Mouse (Mus musculus) erythroblast, embryonic 14.5 days (primary cell): ENCODE data around the gene Tmem14a.
"Not testable (repeated sequence)": the region's sequence is repeated elsewhere in the genome, so short reads cannot be mapped to it uniquely, and the experiment has no call there.

Experiments
- GATA1 ChIP-seq: IDR thresholded peaks from 2 replicates; pipeline ENCODE4 v1.6.1; 2012; ENCODE audit warnings: low read length, inconsistent platforms, mixed read lengths
- TAL1 ChIP-seq: IDR thresholded peaks from 3 replicates; pipeline ENCODE4 v1.6.1; 2012; ENCODE audit warnings: low read length, inconsistent platforms, mixed read lengths

DNA sequence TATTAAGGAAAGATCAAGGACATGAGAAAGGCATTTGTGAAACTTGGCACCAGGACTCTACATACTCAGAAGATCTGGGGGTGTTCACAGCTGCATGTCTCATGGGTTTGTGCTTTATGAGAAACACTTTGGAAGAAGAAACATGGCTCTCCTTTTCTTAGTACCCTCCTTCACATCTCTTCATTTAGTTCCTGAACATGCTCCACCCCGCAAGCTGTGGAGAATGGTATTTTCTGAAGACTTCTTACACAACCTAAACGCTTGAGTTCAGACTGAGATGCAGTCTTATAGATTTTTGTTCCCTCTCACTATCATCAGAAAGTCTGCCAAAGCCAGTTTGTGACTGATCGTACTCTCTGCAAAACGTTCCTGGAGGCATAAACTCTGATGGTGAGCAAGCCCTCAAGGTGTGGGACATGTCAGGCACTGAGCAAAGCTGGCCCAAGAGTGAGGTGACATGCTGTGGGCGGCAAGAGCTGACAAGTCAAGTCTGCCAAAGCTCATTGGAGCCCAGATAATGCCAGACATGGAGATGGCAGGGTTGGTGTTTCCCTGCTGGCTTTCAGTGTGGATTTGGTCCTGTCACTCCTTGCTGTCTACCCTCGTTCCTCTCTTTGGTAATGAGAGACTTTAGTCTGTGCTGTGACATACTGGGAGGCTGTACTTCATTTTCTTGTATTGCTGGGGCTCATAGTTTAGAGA lies 4.2 kb upstream of the Tmem14a start:
- TF ChIP-seq GATA1, TAL1: not testable (repeated sequence)
